Mouse (Mus musculus): ENCODE measurements at regions not wholly inside any gene's neighbourhood (a gene's known extent, or its start where the extent isn't known, plus 50 kb on each side); places are given as distances from the start of the nearest gene placed in this dataset.
A peak's percentile ranks its signal among the peaks of the same experiment; 100 is the strongest.

- TF ChIP-seq CTCF (IDR thresholded peaks at IDR 0.05) = no peak
- intact Hi-C loops (cut with DNase I) = no loop called here
- Histone ChIP-seq H3K4me3 (no peak overlapping the region), H3K27ac (no peak overlapping the region)
- DNase-seq = no peak
Observed at GRCm38 (mm10) chr14:113112320-113112719, 202.1 kb upstream of the Tpm3-rs7 start.

DNA sequence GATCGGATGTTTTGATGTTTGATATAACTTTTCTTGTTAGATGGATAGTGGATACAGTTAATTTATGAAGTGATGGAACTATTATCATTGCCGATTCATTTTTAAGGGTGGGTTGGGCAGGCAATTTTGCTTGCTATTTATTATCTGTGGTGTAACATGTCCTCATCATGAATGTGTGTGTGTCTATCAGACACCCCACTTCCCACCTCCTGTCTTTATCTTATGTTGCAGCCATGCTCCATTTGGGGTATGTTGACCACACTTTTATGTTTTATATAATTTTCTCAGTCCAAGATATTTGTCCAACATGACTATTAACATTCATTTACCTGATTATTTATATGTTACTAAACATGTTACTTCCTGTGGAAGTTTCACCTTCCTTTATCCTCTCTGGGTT, 175.6 kb upstream of the Tpm3-rs7 start:
- Histone ChIP-seq H3K4me3 (no peak overlapping the region), H3K27ac (no peak overlapping the region)
- no peak for TF ChIP-seq CTCF (IDR thresholded peaks at IDR 0.05)
- no peak for DNase-seq
- intact Hi-C loops (cut with DNase I) = no loop called here

DNA sequence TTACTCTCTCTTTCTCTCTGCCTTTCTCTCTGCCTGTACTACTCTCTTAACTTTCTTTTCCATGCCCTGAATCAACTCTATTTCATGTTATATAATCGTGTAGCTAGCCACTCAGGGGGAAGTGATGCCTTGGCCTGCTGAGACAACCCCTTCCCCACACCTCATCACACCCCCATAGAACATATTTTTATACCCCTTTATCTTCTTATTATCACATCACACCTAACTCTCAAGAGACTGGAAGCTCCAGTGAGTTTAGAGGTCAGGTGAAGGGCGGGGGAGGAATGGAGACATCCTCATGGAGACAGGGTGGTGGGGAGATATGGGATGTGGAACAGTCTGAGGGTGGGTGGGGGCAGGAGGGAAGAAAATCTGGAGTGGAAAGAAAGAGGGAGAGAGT, 145.8 kb upstream of the Tpm3-rs7 start:
- intact Hi-C loops (cut with DNase I) = no loop called here
- TF ChIP-seq CTCF (IDR thresholded peaks at IDR 0.05) = no peak
- Histone ChIP-seq H3K4me3 (no peak overlapping the region), H3K27ac (no peak overlapping the region)
- DNase-seq = no peak

- intact Hi-C loops (cut with DNase I) = no loop called here
- DNase-seq = peak; percentile 18
- no peak for TF ChIP-seq CTCF (IDR thresholded peaks at IDR 0.05)
- Histone ChIP-seq H3K27ac (no peak overlapping the region), H3K4me3 (no peak overlapping the region)
Observed at GRCm38 (mm10) chr14:113182345-113182997, 131.9 kb upstream of the Tpm3-rs7 start.

DNA sequence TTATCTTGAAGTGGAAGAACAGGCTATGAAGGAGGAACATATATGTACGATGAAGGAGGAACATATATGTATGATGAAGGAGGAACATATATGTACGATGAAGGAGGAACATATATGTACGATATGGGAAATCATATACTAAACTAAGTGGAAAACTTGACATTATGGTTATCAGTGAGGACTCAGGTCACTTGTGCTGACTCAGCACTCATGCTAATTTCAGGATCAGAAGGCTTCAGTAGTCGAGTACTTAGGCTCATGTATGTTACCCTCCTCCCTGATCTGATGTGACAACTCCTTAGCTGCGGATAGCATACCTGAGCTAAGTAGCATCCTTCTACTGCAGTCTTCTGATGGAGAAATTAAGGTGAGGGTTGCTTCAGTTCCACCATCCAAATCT, 102.4 kb upstream of the Tpm3-rs7 start:
- no peak overlapping the region for H3K27ac ChIP-seq
- H3K4me3 ChIP-seq = no peak overlapping the region
- DNase-seq = no peak
- no peak for TF ChIP-seq CTCF (IDR thresholded peaks at IDR 0.05)
- intact Hi-C loops (cut with DNase I) = no loop called here
